ENCODE assay signal across 32 mouse cellular contexts in genomic region chr11:28709511-28709910, GRCm38 (mm10).
"Had no signal": no experiment of that assay in that cellular context is flagged by ENCODE, and none has a peak within 500 bp of the region (broad histone marks: within the 10 kb centered on the region; RNA-seq: fewer than 3 reads in every experiment).

No protein-coding gene starts in this region.

- H3K4me1 ChIP-seq: limb, embryonic 10.5 days; limb, embryonic 12.5 days; limb, embryonic 13.5 days; limb, embryonic 15.5 days; liver, embryonic 12.5 days; liver, embryonic 13.5 days; liver, embryonic 15.5 days; lung, embryonic 15.5 days; megakaryocyte, embryonic 14.5 days; midbrain, embryonic 10.5 days; midbrain, embryonic 12.5 days; midbrain, embryonic 13.5 days; midbrain, embryonic 15.5 days had no signal

- H3K27ac ChIP-seq: left cerebral cortex, adult 2 months; limb, embryonic 10.5 days; limb, embryonic 12.5 days; limb, embryonic 13.5 days; limb, embryonic 15.5 days; liver, embryonic 12.5 days; liver, embryonic 13.5 days; liver, embryonic 14.5 days; liver, embryonic 15.5 days; lung, embryonic 15.5 days; macrophage; midbrain, embryonic 10.5 days; midbrain, embryonic 12.5 days; midbrain, embryonic 13.5 days; midbrain, embryonic 15.5 days had no signal

- H3K9me3 ChIP-seq: limb, embryonic 10.5 days; limb, embryonic 12.5 days; limb, embryonic 13.5 days; limb, embryonic 15.5 days; liver, embryonic 12.5 days; liver, embryonic 13.5 days; liver, embryonic 15.5 days; lung, embryonic 15.5 days; megakaryocyte, embryonic 14.5 days; midbrain, embryonic 10.5 days; midbrain, embryonic 12.5 days; midbrain, embryonic 13.5 days; midbrain, embryonic 15.5 days had no signal

- H3K27me3 ChIP-seq: limb, embryonic 12.5 days; limb, embryonic 13.5 days; limb, embryonic 15.5 days; liver, embryonic 12.5 days; liver, embryonic 13.5 days; liver, embryonic 15.5 days; lung, embryonic 15.5 days; megakaryocyte, embryonic 14.5 days; midbrain, embryonic 12.5 days; midbrain, embryonic 13.5 days; midbrain, embryonic 15.5 days had no signal

- ATAC-seq: liver, embryonic 12.5 days; liver, postnatal 0 days; lung, postnatal 0 days; midbrain, embryonic 13.5 days; midbrain, embryonic 15.5 days; midbrain, embryonic 16.5 days had no signal

- H3K36me3 ChIP-seq: limb, embryonic 10.5 days; limb, embryonic 12.5 days; limb, embryonic 13.5 days; limb, embryonic 15.5 days; liver, embryonic 12.5 days; liver, embryonic 13.5 days; liver, embryonic 15.5 days; lung, embryonic 15.5 days; midbrain, embryonic 10.5 days; midbrain, embryonic 12.5 days; midbrain, embryonic 13.5 days; midbrain, embryonic 15.5 days had no signal

- H3K4me3 ChIP-seq: left cerebral cortex, adult 2 months; limb, embryonic 10.5 days; limb, embryonic 12.5 days; limb, embryonic 13.5 days; limb, embryonic 15.5 days; liver, embryonic 12.5 days; liver, embryonic 13.5 days; liver, embryonic 15.5 days; lung, embryonic 15.5 days; megakaryocyte, embryonic 14.5 days; midbrain, embryonic 10.5 days; midbrain, embryonic 12.5 days; midbrain, embryonic 13.5 days; midbrain, embryonic 15.5 days; myocyte had no signal

- H3K4me2 ChIP-seq: limb, embryonic 12.5 days; limb, embryonic 13.5 days; limb, embryonic 15.5 days; liver, embryonic 11.5 days; liver, embryonic 12.5 days; liver, embryonic 13.5 days; liver, embryonic 15.5 days; lung, embryonic 14.5 days; lung, embryonic 15.5 days; midbrain, embryonic 11.5 days; midbrain, embryonic 12.5 days; midbrain, embryonic 13.5 days; midbrain, embryonic 15.5 days had no signal

- H3K9ac ChIP-seq: limb, embryonic 12.5 days; limb, embryonic 13.5 days; limb, embryonic 15.5 days; liver, embryonic 12.5 days; liver, embryonic 13.5 days; liver, embryonic 14.5 days; liver, embryonic 15.5 days; liver, postnatal 0 days; lung, embryonic 14.5 days; lung, embryonic 15.5 days; midbrain, embryonic 12.5 days; midbrain, embryonic 13.5 days; midbrain, embryonic 15.5 days had no signal

- DNase-seq: left cerebral cortex, postnatal 4 days; liver; liver, embryonic 13.5 days; liver, postnatal 0 days; lung, adult 18-20 months; lung, adult 2 months; lung, embryonic 14.5 days; lung, postnatal 10 days; lung, postnatal 14 days; lung, postnatal 36 days; lung, postnatal 4 days; midbrain, embryonic 14.5 days had no signal
